Mouse (Mus musculus) myocyte (in vitro differentiated cells): ENCODE measurements around the gene Ralbp1. TPM values are rescaled to one million over a fixed set of nuclear protein-coding genes. Genes with fewer than 3 reads are reported as not detected.
A peak's percentile ranks its signal among the peaks of the same experiment; 100 is the strongest.

Source experiments
- H3K27me3 ChIP-seq: one replicate; pipeline ENCODE4 v1.6.1; 2011; ENCODE audit not compliant: control insufficient read depth, insufficient read depth, insufficient read length
- H3K36me3 ChIP-seq: one replicate; pipeline ENCODE4 v1.6.1; 2011; ENCODE audit not compliant: control insufficient read depth, insufficient read depth
- H3K4me2 ChIP-seq: one replicate; pipeline ENCODE4 v1.6.1; 2011; ENCODE audit warnings: low read depth, control low read depth
- H3K4me3 ChIP-seq: one replicate; pipeline ENCODE4 v1.5.1; 2011; ENCODE audit warnings: mild to moderate bottlenecking, control low read depth, moderate library complexity
- H3K79me2 ChIP-seq: one replicate; pipeline ENCODE4 v1.6.1; 2011; ENCODE audit not compliant: control insufficient read depth, insufficient read depth
- H3ac ChIP-seq: one replicate; pipeline ENCODE4 v1.6.1; 2011; ENCODE audit not compliant: control insufficient read depth, insufficient read length
- CEBPB ChIP-seq: IDR thresholded peaks from 2 replicates; pipeline ENCODE4 v1.6.1; 2011; ENCODE audit warnings: mild to moderate bottlenecking, moderate library complexity; ENCODE audit not compliant: poor library complexity, insufficient read depth, severe bottlenecking
- E2F4 ChIP-seq: IDR thresholded peaks from one replicate; pipeline ENCODE4 v1.6.1; 2011; ENCODE audit warnings: mild to moderate bottlenecking, control low read depth, moderate library complexity; ENCODE audit not compliant: insufficient read depth
- MAX ChIP-seq: IDR thresholded peaks from one replicate; pipeline ENCODE4 v1.6.1; 2011; ENCODE audit warnings: low read depth, mild to moderate bottlenecking, control low read depth
- MYOD1 ChIP-seq, 3 experiments: IDR thresholded peaks; one replicate each; pipeline ENCODE4 v1.6.1; 2011; ENCODE audit warnings: control low read depth in 2 of 3, low read depth in 2 of 3, mild to moderate bottlenecking in 2 of 3, moderate library complexity in 1 of 3; ENCODE audit not compliant: insufficient read length in 2 of 3, control insufficient read depth in 1 of 3
- MYOG ChIP-seq, 3 experiments: IDR thresholded peaks; one replicate each; pipeline ENCODE4 v1.6.1; 2011; ENCODE audit warnings: control low read depth in 2 of 3, low read depth in 2 of 3, mild to moderate bottlenecking in 2 of 3; ENCODE audit not compliant: insufficient read length in 2 of 3, control insufficient read depth in 1 of 3, insufficient read depth in 1 of 3
- POLR2A ChIP-seq: IDR thresholded peaks from one replicate; pipeline ENCODE4 v1.6.1; 2011; ENCODE audit warnings: low read depth, mild to moderate bottlenecking, control low read depth, moderate library complexity; ENCODE audit not compliant: insufficient read length
- POLR2AphosphoS2 ChIP-seq: IDR thresholded peaks from one replicate; pipeline ENCODE4 v1.6.1; 2011; ENCODE audit warnings: low read depth, control low read depth; ENCODE audit not compliant: insufficient read length
- REST ChIP-seq: IDR thresholded peaks from one replicate; pipeline ENCODE4 v1.6.1; 2011; ENCODE audit warnings: mild to moderate bottlenecking, control low read depth, moderate library complexity; ENCODE audit not compliant: insufficient read depth, insufficient read length
- SRF ChIP-seq: IDR thresholded peaks from one replicate; pipeline ENCODE4 v1.6.1; 2011; ENCODE audit warnings: low read depth; ENCODE audit not compliant: control insufficient read depth, insufficient read length
- TCF12 ChIP-seq: IDR thresholded peaks from one replicate; pipeline ENCODE4 v1.6.1; 2011; ENCODE audit warnings: mild to moderate bottlenecking, control low read depth; ENCODE audit not compliant: poor library complexity, insufficient read depth, severe bottlenecking
- TCF3 ChIP-seq: IDR thresholded peaks from one replicate; pipeline ENCODE4 v1.6.1; 2011; ENCODE audit warnings: low read depth, control low read depth; ENCODE audit not compliant: insufficient read length
- USF1 ChIP-seq: IDR thresholded peaks from one replicate; pipeline ENCODE4 v1.6.1; 2011; ENCODE audit warnings: low read depth, mild to moderate bottlenecking, control low read depth, moderate library complexity
- polyA plus RNA-seq: library from polyadenylated mRNA; unstranded; fragments of >200 nt; fragmentation: generic; extraction: Trizol; gene quantifications from one replicate; pipeline ENCODE4 v1.2.1, GENCODE M21; 2012; ENCODE audit warnings: missing spikeins

The Ralbp1 gene
- polyA plus RNA-seq, 1 experiment = 24.5 TPM

DNA sequence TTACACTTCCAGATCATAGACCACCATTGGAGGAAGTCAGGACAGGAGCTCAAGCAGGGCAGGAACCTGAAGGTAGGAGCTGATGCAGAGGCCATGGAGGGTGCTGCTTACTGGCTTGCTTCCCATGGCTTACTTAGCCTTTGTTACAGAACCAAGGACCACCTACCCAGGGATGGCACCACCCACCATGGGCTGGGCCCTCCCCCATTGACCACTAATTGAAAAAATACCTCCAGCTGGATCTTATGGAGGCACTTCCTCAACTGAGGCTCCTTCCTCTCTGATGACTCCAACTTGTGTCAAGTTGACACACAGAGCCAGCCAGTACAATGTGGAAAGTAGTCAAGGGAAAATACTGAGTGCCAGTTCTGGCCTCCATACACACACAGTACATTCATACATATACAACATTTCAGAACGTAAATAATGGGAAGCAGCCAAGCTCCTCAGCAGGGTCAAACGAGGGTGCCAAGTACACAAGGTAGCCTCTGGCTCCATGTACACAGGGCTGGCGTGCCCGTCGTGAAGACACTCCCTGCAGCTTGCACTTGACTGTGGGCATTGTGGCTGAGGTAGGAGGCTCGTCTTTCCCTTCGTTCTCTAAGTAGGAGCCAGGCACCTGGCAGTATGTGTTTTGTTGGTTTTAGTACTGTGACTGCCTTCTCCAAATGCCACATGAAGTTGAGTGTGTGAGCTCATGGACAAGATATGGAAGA lies 45.9 kb downstream of the Ralbp1 start:
- no peaks in the 10 kb centered on the region for H3K27me3 ChIP-seq
- H3K4me2 ChIP-seq = no peak overlapping the region
- TF ChIP-seq REST = no peak
- TF ChIP-seq USF1 = no peak
- peak; percentile 45 for TF ChIP-seq POLR2AphosphoS2
- peak; percentile 27 for TF ChIP-seq POLR2A
- H3K79me2 ChIP-seq = no peaks in the 10 kb centered on the region
- H3K36me3 ChIP-seq = peaks cover 61% of the 10 kb centered on the region
- no peak overlapping the region for H3ac ChIP-seq
- H3K4me3 ChIP-seq = no peak overlapping the region

DNA sequence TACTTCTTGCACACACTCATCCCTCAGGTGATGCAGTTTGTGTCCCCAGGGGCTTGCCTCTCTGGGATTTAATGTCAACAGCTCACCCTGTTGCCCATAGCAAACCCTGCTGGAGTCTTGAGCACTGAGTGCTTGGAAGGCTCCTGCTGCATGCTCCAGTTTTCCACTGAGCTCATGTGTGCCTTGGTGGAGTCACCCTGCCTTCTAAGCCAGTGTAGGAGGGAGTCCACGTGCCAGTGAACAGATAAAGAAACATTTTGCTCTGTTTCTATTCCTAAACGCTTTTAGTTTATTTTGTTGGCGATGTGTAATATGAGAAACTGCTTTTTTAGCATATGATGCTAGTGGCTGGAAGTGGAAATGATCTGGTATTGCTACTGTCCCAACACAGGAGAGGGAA lies 48.9 kb downstream of the Ralbp1 start:
- Histone ChIP-seq H3K36me3 (peaks cover 65% of the 10 kb centered on the region), H3K27me3 (no peaks in the 10 kb centered on the region), H3K4me2 (no peak overlapping the region), H3K4me3 (no peak overlapping the region), H3ac (no peak overlapping the region), H3K79me2 (no peaks in the 10 kb centered on the region)
- TF ChIP-seq CEBPB (no peak), POLR2AphosphoS2 (no peak), POLR2A (no peak)

DNA sequence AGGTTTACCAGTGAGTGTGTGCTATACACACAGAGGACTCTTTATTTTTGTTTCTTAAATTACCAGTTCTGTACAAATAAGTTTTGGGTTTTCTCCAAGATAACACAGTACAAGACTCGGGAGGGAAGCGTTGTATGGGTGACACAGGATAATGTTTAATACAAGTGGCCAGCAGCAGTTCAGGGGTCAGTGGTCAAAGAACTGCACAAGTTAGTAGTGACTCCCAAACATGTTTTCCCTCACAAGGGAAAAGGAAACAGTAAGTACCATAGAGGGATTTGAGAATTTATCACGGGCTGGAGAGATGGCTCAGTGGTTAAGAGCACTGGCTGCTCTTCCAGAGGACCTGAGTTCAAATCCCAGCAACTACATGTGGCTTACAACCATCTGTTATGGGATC lies 51.7 kb downstream of the Ralbp1 start:
- Histone ChIP-seq H3K36me3 (peaks cover 61% of the 10 kb centered on the region), H3K27me3 (no peaks in the 10 kb centered on the region), H3ac (no peak overlapping the region), H3K79me2 (no peaks in the 10 kb centered on the region), H3K4me3 (no peak overlapping the region), H3K4me2 (no peak overlapping the region)
- TF ChIP-seq SRF = no peak
- TF ChIP-seq TCF12 = no peak
- no peak for TF ChIP-seq TCF3
- TF ChIP-seq POLR2AphosphoS2 = no peak
- TF ChIP-seq MAX = no peak
- no peak for TF ChIP-seq E2F4
- TF ChIP-seq CEBPB = no peak
- TF ChIP-seq REST = no peak
- TF ChIP-seq MYOG (IDR thresholded peaks at IDR 0.05; ENCODE audit: control insufficient read depth in 1 of 3, insufficient read depth in 1 of 3, insufficient read length in 2 of 3, low read depth in 2 of 3) = no peak

DNA sequence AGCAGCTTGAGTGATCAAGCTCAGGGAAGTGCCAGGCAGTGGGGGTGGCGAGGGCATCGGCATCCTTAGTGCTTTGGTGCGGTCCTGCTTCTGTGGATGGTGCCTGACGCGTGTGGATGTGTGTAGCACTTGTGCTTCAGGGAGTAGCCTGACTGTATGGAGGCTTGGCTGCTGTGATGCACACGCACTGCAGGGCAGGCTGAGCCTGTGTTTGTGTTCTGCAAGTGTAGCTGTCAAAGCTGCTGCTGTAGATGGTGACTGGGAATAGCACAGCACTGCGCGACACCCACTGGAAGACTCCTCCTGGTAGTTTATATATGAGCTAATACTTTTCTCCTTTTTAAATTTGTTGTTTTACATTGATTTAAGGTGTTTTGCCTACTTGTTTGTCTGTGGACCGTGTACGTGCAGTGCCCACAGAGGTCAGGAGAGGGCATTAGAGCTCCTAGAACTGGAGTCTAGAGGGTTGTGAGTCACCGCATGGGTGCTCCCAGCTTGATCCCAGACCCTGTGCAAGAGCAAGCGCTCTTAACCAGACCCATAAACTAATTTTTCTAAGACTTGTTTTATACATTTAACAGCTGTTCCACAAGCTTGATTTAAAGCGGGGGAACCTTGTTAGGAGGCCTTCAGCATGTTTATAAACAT lies 55.3 kb downstream of the Ralbp1 start:
- Histone ChIP-seq H3ac (no peak overlapping the region), H3K27me3 (no peaks in the 10 kb centered on the region), H3K4me3 (no peak overlapping the region), H3K4me2 (no peak overlapping the region), H3K36me3 (peaks cover 52% of the 10 kb centered on the region), H3K79me2 (peaks cover 5% of the 10 kb centered on the region)
- TF ChIP-seq POLR2AphosphoS2 = no peak
- TF ChIP-seq POLR2A = peak; percentile 33

DNA sequence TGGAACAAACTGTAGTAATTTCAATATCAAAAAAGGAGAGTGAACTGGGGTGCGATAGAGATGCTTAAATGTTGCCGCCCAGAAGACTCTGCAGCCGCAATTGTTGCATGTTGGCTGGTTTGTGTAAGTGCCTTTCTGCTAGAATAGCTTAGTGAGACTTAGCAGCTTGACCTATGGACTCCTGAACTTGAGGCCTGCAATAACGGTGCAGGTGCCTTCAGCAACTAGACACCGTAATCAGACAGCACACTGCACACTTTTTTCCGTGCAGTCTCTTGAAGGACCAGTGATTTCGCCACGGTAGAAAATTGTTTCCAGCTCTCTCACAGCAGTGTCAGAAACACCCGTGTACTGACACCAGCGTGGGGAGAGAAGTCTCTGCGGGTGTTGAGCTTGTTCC lies 56.6 kb downstream of the Ralbp1 start:
- H3K36me3 ChIP-seq = peaks cover 61% of the 10 kb centered on the region
- H3K4me3 ChIP-seq = no peak overlapping the region
- H3K27me3 ChIP-seq = no peaks in the 10 kb centered on the region
- peaks cover 9% of the 10 kb centered on the region for H3K79me2 ChIP-seq
- H3K4me2 ChIP-seq = no peak overlapping the region
- no peak overlapping the region for H3ac ChIP-seq
- TF ChIP-seq TCF3 (no peak), USF1 (no peak), POLR2A (no peak), CEBPB (no peak), MYOG (IDR thresholded peaks at IDR 0.05; ENCODE audit: control insufficient read depth in 1 of 3, insufficient read depth in 1 of 3, insufficient read length in 2 of 3, low read depth in 2 of 3) (no peak), MYOD1 (IDR thresholded peaks at IDR 0.05; ENCODE audit: control insufficient read depth in 1 of 3, insufficient read length in 2 of 3, low read depth in 2 of 3) (no peak), POLR2AphosphoS2 (no peak), MAX (no peak), REST (no peak), SRF (no peak), E2F4 (no peak), TCF12 (no peak)

DNA sequence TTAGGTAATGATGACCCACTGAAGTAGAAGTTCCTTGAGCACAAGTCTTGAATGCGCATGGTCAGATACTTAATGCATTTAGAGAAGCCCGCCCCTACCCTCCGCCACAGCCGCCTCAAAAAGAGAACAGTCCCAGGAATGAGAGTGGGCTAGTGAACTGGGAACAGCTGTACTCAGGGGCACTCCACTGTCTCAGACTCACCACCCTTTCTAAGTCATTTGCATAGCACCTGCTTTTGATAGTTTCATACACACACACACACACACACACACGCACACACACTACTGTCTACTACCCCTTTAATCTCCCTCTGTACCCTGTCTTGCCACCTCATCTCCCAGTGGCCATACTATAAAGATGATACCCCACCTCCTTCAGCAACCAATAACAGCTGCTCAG lies 57.7 kb downstream of the Ralbp1 start:
- Histone ChIP-seq H3K27me3 (no peaks in the 10 kb centered on the region), H3K79me2 (peaks cover 10% of the 10 kb centered on the region), H3K4me3 (no peak overlapping the region), H3ac (no peak overlapping the region), H3K36me3 (peaks cover 64% of the 10 kb centered on the region), H3K4me2 (no peak overlapping the region)
- TF ChIP-seq MAX (no peak), TCF3 (no peak), CEBPB (no peak), SRF (no peak), TCF12 (no peak), POLR2A (no peak), MYOD1 (IDR thresholded peaks at IDR 0.05; ENCODE audit: control insufficient read depth in 1 of 3, insufficient read length in 2 of 3, low read depth in 2 of 3) (no peak), REST (no peak)
